Mouse (Mus musculus): ENCODE measurements around the gene Ddx20.

The Ddx20 gene

GRCm38 (mm10) chr3:105687324-105688060 lies at the start of gene Ddx20:
Gene Ddx20 (minus strand): TSS chr3:105687574.
- peak; percentile 84 for DNase-seq (ENCODE audit: low spot score)

GRCm38 (mm10) chr3:105737070-105737469 lies 49.7 kb upstream of the Ddx20 start:
- DNase-seq (ENCODE audit: low spot score) = no peak

- DNase-seq (ENCODE audit: low spot score) = no peak
Measured at GRCm38 (mm10) chr3:105736148-105736547, 48.8 kb upstream of the Ddx20 start.

- DNase-seq (ENCODE audit: low spot score) = no peak
Measured at GRCm38 (mm10) chr3:105735285-105735684, 47.9 kb upstream of the Ddx20 start.

GRCm38 (mm10) chr3:105733538-105733937 lies 46.2 kb upstream of the Ddx20 start:
- DNase-seq (ENCODE audit: low spot score) = no peak

- DNase-seq (ENCODE audit: low spot score) = no peak
Measured at GRCm38 (mm10) chr3:105732360-105732759, 45.0 kb upstream of the Ddx20 start.

- no peak for DNase-seq (ENCODE audit: low spot score)
Measured at GRCm38 (mm10) chr3:105726037-105726436, 38.7 kb upstream of the Ddx20 start.

- DNase-seq (ENCODE audit: low spot score) = no peak
Measured at GRCm38 (mm10) chr3:105722510-105722909, 35.1 kb upstream of the Ddx20 start.

- no peak for DNase-seq (ENCODE audit: low spot score)
Measured at GRCm38 (mm10) chr3:105721681-105722201, 34.4 kb upstream of the Ddx20 start.

- DNase-seq (ENCODE audit: low spot score) = no peak
Measured at GRCm38 (mm10) chr3:105720514-105720913, 33.1 kb upstream of the Ddx20 start.

- DNase-seq (ENCODE audit: low spot score) = no peak
Measured at GRCm38 (mm10) chr3:105719979-105720378, 32.6 kb upstream of the Ddx20 start.

GRCm38 (mm10) chr3:105718746-105719145 lies 31.4 kb upstream of the Ddx20 start:
- no peak for DNase-seq (ENCODE audit: low spot score)

- DNase-seq (ENCODE audit: low spot score) = no peak
Measured at GRCm38 (mm10) chr3:105717856-105718555, 30.6 kb upstream of the Ddx20 start.

GRCm38 (mm10) chr3:105716353-105717000 lies 29.1 kb upstream of the Ddx20 start:
- DNase-seq (ENCODE audit: low spot score) = no peak

GRCm38 (mm10) chr3:105714820-105715167 lies 27.4 kb upstream of the Ddx20 start:
- DNase-seq (ENCODE audit: low spot score) = no peak

GRCm38 (mm10) chr3:105714091-105714819 lies 26.9 kb upstream of the Ddx20 start:
- DNase-seq (ENCODE audit: low spot score) = no peak

- no peak for DNase-seq (ENCODE audit: low spot score)
Measured at GRCm38 (mm10) chr3:105712827-105713226, 25.5 kb upstream of the Ddx20 start.

GRCm38 (mm10) chr3:105711741-105712140 lies 24.4 kb upstream of the Ddx20 start:
- no peak for DNase-seq (ENCODE audit: low spot score)

- DNase-seq (ENCODE audit: low spot score) = no peak
Measured at GRCm38 (mm10) chr3:105710246-105710645, 22.9 kb upstream of the Ddx20 start.

- no peak for DNase-seq (ENCODE audit: low spot score)
Measured at GRCm38 (mm10) chr3:105707590-105707989, 20.2 kb upstream of the Ddx20 start.

- DNase-seq (ENCODE audit: low spot score) = no peak
Measured at GRCm38 (mm10) chr3:105706366-105707020, 19.1 kb upstream of the Ddx20 start.

- no peak for DNase-seq (ENCODE audit: low spot score)
Measured at GRCm38 (mm10) chr3:105705561-105705960, 18.2 kb upstream of the Ddx20 start.
